Mouse (Mus musculus) embryonic fibroblast, embryonic 13.5 days (primary cell): ENCODE results near the gene Kcnrg.

Experiments used
- CTCF ChIP-seq: IDR thresholded peaks from 2 replicates; pipeline ENCODE4 v1.5.1; 2011; ENCODE audit warnings: mild to moderate bottlenecking, control low read depth, low read length, moderate library complexity, borderline replicate concordance; ENCODE audit not compliant: insufficient read depth
- POLR2A ChIP-seq: IDR thresholded peaks from 2 replicates; pipeline ENCODE4 v1.6.1; 2011; ENCODE audit warnings: low read depth, mild to moderate bottlenecking, control low read depth, low read length, moderate library complexity

- TF ChIP-seq CTCF: no peak
- no peak for TF ChIP-seq POLR2A
These were observed 55.0 kb downstream of the Kcnrg start for GRCm38 (mm10) chr14:61662307-61662706.
